Mouse (Mus musculus) lung, postnatal 10 days (tissue): ENCODE measurements at regions not wholly inside any gene's neighbourhood (a gene's known extent, or its start where the extent isn't known, plus 50 kb on each side); places are given as distances from the start of the nearest gene placed in this dataset.
A peak's percentile ranks its signal among the peaks of the same experiment; 100 is the strongest.

Experiments
- DNase-seq: peaks from one replicate; pipeline ENCODE4 v3.0.0; 2021

- DNase-seq: peak; percentile 41
These were observed 263.7 kb downstream of the Pax3 start for GRCm38 (mm10) chr1:77933095-77933766.

GRCm38 (mm10) chr1:77932226-77932625 is 264.7 kb downstream of the Pax3 start:
- DNase-seq: peak; percentile 14

- peak; percentile 9 for DNase-seq
These were observed 266.3 kb downstream of the Pax3 start for GRCm38 (mm10) chr1:77930661-77931060.

- no peak for DNase-seq
These were observed 267.4 kb downstream of the Pax3 start for GRCm38 (mm10) chr1:77929552-77929951.

- no peak for DNase-seq
These were observed 270.8 kb downstream of the Pax3 start for GRCm38 (mm10) chr1:77926146-77926545.

- DNase-seq: peak; percentile 18
These were observed 300.7 kb downstream of the Pax3 start for GRCm38 (mm10) chr1:77896226-77896625.

GRCm38 (mm10) chr1:77879026-77879425 is 317.9 kb downstream of the Pax3 start:
- DNase-seq: no peak

GRCm38 (mm10) chr1:77870125-77870524 is 326.8 kb downstream of the Pax3 start:
- DNase-seq: no peak

GRCm38 (mm10) chr1:77869174-77869573 is 327.8 kb downstream of the Pax3 start:
- DNase-seq: no peak

- DNase-seq: no peak
These were observed 337.0 kb downstream of the Pax3 start for GRCm38 (mm10) chr1:77859931-77860330.

GRCm38 (mm10) chr1:77854366-77854765 is 339.5 kb upstream of the Epha4 start:
- DNase-seq: no peak

- DNase-seq: no peak
These were observed 333.1 kb upstream of the Epha4 start for GRCm38 (mm10) chr1:77847766-77848615.

GRCm38 (mm10) chr1:77846039-77846727 is 331.3 kb upstream of the Epha4 start:
- no peak for DNase-seq

GRCm38 (mm10) chr1:77840672-77841071 is 325.8 kb upstream of the Epha4 start:
- no peak for DNase-seq

GRCm38 (mm10) chr1:77832174-77832573 is 317.3 kb upstream of the Epha4 start:
- no peak for DNase-seq

GRCm38 (mm10) chr1:77824716-77825387 is 310.0 kb upstream of the Epha4 start:
- DNase-seq: no peak

GRCm38 (mm10) chr1:77823801-77824687 is 309.2 kb upstream of the Epha4 start:
- DNase-seq: no peak

GRCm38 (mm10) chr1:77820101-77820500 is 305.2 kb upstream of the Epha4 start:
- DNase-seq: no peak

GRCm38 (mm10) chr1:77815451-77815850 is 300.6 kb upstream of the Epha4 start:
- DNase-seq: no peak

GRCm38 (mm10) chr1:77811573-77811972 is 296.7 kb upstream of the Epha4 start:
- DNase-seq: no peak

- DNase-seq: no peak
These were observed 276.1 kb upstream of the Epha4 start for GRCm38 (mm10) chr1:77790974-77791373.

- DNase-seq: peak; percentile 70
These were observed 239.4 kb upstream of the Epha4 start for GRCm38 (mm10) chr1:77754326-77754725.
